Mouse (Mus musculus) heart, postnatal 10 days (tissue): ENCODE results near the gene Snap91. TPM values are rescaled to one million over a fixed set of nuclear protein-coding genes. Genes with fewer than 3 reads are reported as not detected.

Experiments
- DNase-seq, 2 experiments: peaks; one replicate each; pipeline ENCODE4 v3.0.0; 2021
- intact Hi-C: fragments of 180-260 bp; cut with DNase I; formaldehyde crosslinking; loops from one replicate; pipeline ENCODE4 v1.15.1; 2025
- total RNA-seq, 2 experiments: library from RNA; stranded (reverse); gene quantifications; 2 replicates each; pipeline ENCODE4 v1.2.3; 2021

The Snap91 gene
- total RNA-seq = 10 to 100 TPM; 35.1 to 40.7 TPM

- intact Hi-C loops = loop anchor here (5.0 kb wide), 1 partner anchor 72 kb away; no protein-coding TSS in a partner anchor
- peak; percentile 73 to 76 for DNase-seq
Measured at GRCm38 (mm10) chr9:86880113-86880972, at the start of gene Snap91. Snap91 (minus strand) TSS chr9:86880654.

- intact Hi-C loops = no loop called here
- no peak for DNase-seq
Measured at GRCm38 (mm10) chr9:86926519-86926918, 46.1 kb upstream of the Snap91 start.

- intact Hi-C loops = no loop called here
- DNase-seq = no peak
Measured at GRCm38 (mm10) chr9:86925688-86926087, 45.2 kb upstream of the Snap91 start.

GRCm38 (mm10) chr9:86922430-86922829 lies 42.0 kb upstream of the Snap91 start:
- no peak for DNase-seq
- intact Hi-C loops = no loop called here

- peak; percentile 6 to 7 for DNase-seq
- intact Hi-C loops = no loop called here
Measured at GRCm38 (mm10) chr9:86916543-86916942, 36.1 kb upstream of the Snap91 start.

- DNase-seq = peak; percentile 16 to 18
- intact Hi-C loops = no loop called here
Measured at GRCm38 (mm10) chr9:86899502-86900199, 19.2 kb upstream of the Snap91 start.

- intact Hi-C loops = loop anchor here (5.0 kb wide), 1 partner anchor 73 kb away; no protein-coding TSS in a partner anchor
- DNase-seq = peak; percentile 38 to 53
Measured at GRCm38 (mm10) chr9:86879216-86880112, 990 bp downstream of the Snap91 start.

GRCm38 (mm10) chr9:86878716-86879115 lies 1.7 kb downstream of the Snap91 start:
- no peak for DNase-seq
- intact Hi-C loops = no loop called here

GRCm38 (mm10) chr9:86873681-86874080 lies 6.8 kb downstream of the Snap91 start:
- no peak for DNase-seq
- intact Hi-C loops = no loop called here

GRCm38 (mm10) chr9:86869586-86870338 lies 10.7 kb downstream of the Snap91 start:
- intact Hi-C loops = no loop called here
- DNase-seq = no peak

- DNase-seq = no peak
- intact Hi-C loops = no loop called here
Measured at GRCm38 (mm10) chr9:86858101-86858500, 22.4 kb downstream of the Snap91 start.

- intact Hi-C loops = no loop called here
- DNase-seq = no peak
Measured at GRCm38 (mm10) chr9:86857626-86858025, 22.8 kb downstream of the Snap91 start.

GRCm38 (mm10) chr9:86852861-86853260 lies 27.6 kb downstream of the Snap91 start:
- no peak for DNase-seq
- intact Hi-C loops = no loop called here

GRCm38 (mm10) chr9:86851689-86852088 lies 28.8 kb downstream of the Snap91 start:
- intact Hi-C loops = no loop called here
- DNase-seq = no peak

GRCm38 (mm10) chr9:86850452-86851207 lies 29.8 kb downstream of the Snap91 start:
- DNase-seq = no peak
- intact Hi-C loops = no loop called here

GRCm38 (mm10) chr9:86843747-86844353 lies 36.6 kb downstream of the Snap91 start:
- no peak for DNase-seq
- intact Hi-C loops = no loop called here

GRCm38 (mm10) chr9:86829792-86830191 lies 50.7 kb downstream of the Snap91 start:
- intact Hi-C loops = no loop called here

GRCm38 (mm10) chr9:86829034-86829433 lies 51.4 kb downstream of the Snap91 start:
- intact Hi-C loops = no loop called here
- DNase-seq = no peak

More at GRCm38 (mm10) chr9:86829792-86830191, 50.7 kb downstream of the Snap91 start:
- DNase-seq = no peak

- intact Hi-C loops = no loop called here
- no peak for DNase-seq
Measured at GRCm38 (mm10) chr9:86819366-86819765, 61.1 kb downstream of the Snap91 start.
